Mouse (Mus musculus): Measurements from ENCODE around the gene Mpz.

Gene Mpz

DNA sequence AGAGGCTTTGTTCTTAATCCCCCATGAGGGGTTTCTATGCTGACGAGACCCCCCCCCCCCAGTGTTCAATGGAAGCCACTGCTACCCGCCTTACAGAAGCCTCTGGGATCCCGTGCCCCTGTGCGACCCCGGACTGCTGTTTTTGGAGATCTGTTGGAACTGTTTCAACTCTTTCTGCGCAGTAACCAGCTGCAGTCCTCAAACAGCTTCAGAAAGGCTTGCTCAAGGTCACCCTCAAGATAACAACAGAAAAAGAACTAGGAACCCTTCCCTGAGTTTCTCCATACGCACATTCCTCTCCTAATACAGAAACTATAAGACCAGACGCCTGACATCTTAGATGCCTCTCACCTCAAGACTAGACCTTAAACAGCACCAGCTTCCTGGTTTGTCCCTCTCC, 38.5 kb downstream of the Mpz start:
- no peak for DNase-seq (ENCODE audit: low spot score)

DNA sequence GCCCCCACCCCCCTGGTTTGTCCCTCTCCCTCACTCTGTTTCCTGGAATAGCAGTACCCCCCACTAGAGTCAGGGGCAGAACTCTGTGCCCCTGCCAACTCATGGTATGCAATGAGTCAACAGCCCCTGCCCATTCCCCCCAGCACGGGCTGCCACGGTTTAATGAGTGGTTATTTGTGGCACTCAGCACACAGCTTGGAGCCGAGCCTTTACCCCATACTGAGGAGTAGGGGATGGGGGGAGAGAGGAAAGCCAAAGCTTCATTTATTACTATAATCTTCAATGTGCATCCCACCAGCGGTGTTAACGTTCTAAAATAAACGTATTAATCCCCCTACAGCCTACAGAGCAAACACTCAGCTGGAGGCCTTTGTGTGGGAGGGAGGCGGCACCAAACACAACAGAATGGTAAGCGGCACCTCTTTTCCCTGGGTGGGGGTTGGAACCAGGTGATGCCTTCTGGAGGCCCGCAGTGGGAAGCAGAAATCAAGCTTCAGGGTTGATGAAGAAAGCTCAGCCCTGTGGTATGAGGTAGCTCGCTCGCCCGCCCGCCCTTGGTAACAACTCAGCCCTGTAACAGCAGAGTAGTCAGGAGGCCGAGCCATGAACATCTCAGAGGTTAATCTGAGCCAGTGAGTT, 39.1 kb downstream of the Mpz start:
- DNase-seq (ENCODE audit: low spot score): no peak

- DNase-seq (ENCODE audit: low spot score): no peak
Observed at GRCm38 (mm10) chr1:171190832-171191231, 40.3 kb downstream of the Mpz start.

GRCm38 (mm10) chr1:171192283-171192682, 41.8 kb downstream of the Mpz start:
- DNase-seq (ENCODE audit: low spot score): no peak

- no peak for DNase-seq (ENCODE audit: low spot score)
Observed at GRCm38 (mm10) chr1:171193093-171193840, 42.8 kb downstream of the Mpz start.

- no peak for DNase-seq (ENCODE audit: low spot score)
Observed at GRCm38 (mm10) chr1:171193911-171194830, 43.7 kb downstream of the Mpz start.

DNA sequence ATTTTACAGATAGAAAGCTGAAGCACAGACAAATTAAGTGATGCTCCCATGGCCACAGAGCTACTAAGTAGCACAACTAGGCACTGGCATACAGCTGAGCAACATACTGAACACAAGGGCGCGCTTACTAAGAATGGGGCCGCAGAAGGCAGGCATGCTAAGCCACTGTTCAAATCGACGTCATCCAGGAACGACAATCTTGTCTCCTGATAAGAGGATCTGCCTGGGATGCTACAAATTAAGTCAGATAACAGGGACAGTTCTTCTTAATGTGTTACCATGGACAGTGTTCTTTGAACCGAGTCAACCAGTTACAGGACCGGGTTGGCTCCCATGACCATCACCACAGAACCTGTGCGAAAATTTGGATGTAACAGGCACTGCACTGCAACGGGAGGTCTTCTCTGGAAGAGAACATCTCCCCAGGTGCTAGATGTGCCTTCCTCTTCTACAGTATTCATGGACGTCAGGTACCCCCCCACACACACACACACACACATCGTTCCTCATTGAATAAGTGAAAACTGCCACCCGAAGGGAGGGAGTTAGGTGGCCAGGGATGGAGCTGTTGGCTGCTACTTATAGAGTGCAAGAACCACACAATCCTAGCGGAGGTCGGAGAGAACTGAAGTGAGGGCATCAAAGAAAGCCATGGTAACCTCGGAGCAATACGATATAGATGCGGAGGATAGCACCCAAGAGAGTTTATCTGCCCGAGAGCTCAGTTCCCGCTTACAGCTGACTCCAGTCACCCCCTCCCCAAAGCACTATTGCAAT, 44.7 kb downstream of the Mpz start:
- no peak for DNase-seq (ENCODE audit: low spot score)

- no peak for DNase-seq (ENCODE audit: low spot score)
Observed at GRCm38 (mm10) chr1:171195887-171196397, 45.4 kb downstream of the Mpz start, which contains the start of gene Pcp4l1. Pcp4l1 (minus strand) TSS chr1:171196268.

DNA sequence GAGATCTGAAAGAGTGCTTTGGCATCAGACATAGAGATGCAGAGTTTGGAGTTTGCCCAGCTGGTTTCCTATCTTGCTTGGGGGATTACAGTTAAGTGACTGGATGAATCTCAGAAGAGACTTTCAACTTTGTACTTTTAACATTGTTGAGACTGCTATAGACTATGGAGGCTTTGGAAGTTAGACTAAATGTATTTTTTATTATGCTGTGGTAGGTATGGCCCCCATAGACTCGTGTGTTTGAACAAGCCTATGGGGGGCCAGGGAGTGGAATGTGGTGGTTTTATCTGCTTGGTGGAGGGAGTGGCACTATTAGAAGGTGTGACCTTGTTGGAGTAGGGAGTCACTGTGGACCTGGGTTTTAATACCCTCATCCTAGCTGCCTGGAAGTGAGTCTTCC, 49.0 kb downstream of the Mpz start:
- DNase-seq (ENCODE audit: low spot score): no peak

GRCm38 (mm10) chr1:171200769-171201168, 50.3 kb downstream of the Mpz start:
- DNase-seq (ENCODE audit: low spot score): no peak

DNA sequence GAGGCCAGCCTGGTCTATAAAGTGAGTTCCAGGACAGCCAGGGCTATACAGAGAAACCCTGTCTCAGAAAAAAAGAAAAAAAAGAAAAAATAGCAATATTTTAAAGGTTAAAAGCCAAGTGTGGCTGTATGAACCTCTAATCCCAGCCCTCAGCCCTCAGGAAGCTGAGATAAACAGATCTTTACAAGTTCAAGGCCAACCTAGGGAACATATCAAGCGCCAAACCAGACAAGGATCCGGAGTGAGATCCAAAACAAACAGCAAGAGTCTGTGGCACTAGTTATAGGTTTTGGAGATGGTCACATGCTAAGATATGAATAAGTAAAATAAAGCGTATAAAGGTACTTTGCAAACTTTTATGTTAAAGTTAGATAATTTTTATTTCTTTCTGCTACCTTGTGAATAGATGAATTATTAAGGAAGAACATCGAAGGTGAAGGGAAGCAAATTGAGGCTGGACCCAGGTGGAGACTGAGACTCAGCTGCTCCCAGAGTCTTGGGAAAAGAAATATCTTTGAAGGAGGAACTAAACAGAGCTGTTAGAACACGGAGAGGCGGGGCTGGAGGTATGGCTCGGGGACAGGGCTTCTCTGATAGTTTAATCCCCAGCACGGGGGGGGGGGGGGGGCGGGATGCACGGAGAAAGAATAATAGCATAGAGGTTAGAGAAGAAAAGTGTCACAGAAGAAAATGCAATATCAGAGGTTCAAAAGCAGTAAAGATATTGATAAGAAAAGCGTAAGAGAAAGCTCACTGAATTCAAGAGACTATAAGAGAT, 53.1 kb downstream of the Mpz start:
- DNase-seq (ENCODE audit: low spot score): no peak

DNA sequence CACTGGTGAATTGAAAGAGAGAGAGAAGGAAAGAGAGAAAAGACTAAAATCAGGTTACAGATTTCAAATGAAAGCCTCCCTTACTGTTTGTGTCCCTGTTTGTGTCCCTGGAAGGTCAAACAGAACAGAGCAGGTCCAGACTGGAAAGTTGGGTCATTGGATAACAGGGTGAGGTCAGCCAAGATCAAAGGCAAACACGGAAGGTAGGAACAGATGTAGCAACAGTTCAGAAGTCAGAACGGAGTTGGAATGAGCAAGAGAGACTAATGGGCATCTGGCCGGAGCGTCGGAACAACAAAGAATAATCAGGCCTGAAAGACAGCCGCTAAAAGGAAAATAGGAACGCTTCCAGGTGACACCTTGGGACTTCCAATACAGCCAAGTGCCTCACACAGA, 53.7 kb downstream of the Mpz start:
- no peak for DNase-seq (ENCODE audit: low spot score)

DNA sequence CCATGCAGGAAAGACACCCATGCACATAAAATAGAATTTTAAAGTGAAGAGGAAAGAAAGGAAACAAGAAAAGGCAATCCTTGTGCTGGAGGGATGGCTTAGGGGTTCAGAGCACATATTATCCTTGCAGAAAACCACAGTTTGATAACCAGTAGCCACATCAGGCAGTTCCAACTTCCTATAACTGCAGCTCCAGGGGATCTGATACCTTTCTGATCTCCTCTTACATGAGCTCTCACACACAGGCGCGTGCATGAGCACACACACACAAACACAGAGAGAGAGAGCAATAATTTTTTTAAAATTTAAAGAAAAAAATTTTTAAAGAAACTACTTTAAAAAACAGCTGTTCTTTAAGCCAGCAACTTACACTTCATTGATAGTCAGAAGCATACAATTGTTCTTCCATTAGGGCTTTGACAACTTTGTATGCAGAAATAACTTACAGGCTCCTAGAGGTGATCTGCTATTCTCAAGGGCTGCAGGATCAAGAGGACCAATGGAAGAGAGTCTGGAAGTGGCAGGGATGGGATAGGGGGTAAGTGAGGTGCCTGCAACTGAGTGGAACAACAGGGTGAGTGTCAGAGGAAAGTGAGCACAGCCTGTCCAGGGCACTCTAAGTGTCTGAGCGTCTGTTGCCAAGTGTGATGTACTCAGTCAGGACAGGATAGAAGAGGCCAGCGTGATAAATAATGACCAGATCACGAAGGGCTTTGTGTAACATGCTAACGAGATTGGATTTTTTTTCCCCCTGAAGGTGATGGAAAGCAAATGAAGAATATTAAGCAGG, 55.4 kb downstream of the Mpz start:
- DNase-seq (ENCODE audit: low spot score): no peak

DNA sequence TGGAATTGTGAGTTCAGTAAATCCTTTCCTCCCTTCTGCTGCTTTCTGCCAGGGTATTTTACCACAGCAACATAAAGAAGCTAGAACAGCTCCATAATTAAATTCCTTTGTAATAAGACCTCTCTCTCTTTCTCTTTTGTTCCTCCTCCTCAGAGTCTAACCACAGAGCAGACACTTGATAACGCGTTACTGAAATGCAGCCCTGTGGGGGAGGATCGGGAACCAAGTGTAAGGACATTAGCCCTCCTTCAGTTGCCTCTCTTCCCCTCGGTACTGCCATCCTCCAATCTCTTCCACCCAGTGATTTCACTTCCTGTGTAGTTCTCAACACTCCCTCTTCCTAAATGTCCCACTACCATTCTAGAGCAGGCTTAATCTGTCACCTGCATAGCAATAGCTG, 58.9 kb downstream of the Mpz start:
- DNase-seq (ENCODE audit: low spot score): no peak
